Mouse (Mus musculus) left cerebral cortex, adult 8-10 months (tissue): ENCODE results near the gene Rftn1. TPM values are rescaled to one million over a fixed set of nuclear protein-coding genes. Genes with fewer than 3 reads are reported as not detected.
A peak's percentile ranks its signal among the peaks of the same experiment; 100 is the strongest.

Experiments
- DNase-seq, 2 experiments: peaks; one replicate each; pipeline ENCODE4 v3.0.0; 2022; ENCODE audit warnings: low spot score in 2 of 2
- total RNA-seq, 4 experiments: library from RNA; stranded (reverse); gene quantifications; 2 replicates each; pipeline ENCODE4 v1.2.4; 2022

Gene Rftn1
- total RNA-seq, 4 experiments from 2014 or later, result 11.5 to 15.3 (median 13.1) TPM

- no peak for DNase-seq
Observed at GRCm38 (mm10) chr17:50031548-50032491, 158.7 kb downstream of the Rftn1 start.

GRCm38 (mm10) chr17:50025651-50026050 lies 164.8 kb downstream of the Rftn1 start:
- DNase-seq, result no peak

- DNase-seq, result no peak
Observed at GRCm38 (mm10) chr17:50025173-50025626, 165.3 kb downstream of the Rftn1 start.

GRCm38 (mm10) chr17:50021400-50021799 lies 169.1 kb downstream of the Rftn1 start:
- DNase-seq, result no peak

- DNase-seq, result no peak
Observed at GRCm38 (mm10) chr17:50020211-50021001, 170.1 kb downstream of the Rftn1 start.

GRCm38 (mm10) chr17:50019819-50020210 lies 170.7 kb downstream of the Rftn1 start:
- DNase-seq, result no peak

GRCm38 (mm10) chr17:50019090-50019489 lies 171.4 kb downstream of the Rftn1 start:
- DNase-seq, result peak in 1 of 2 experiments; percentile 44

- DNase-seq, result no peak
Observed at GRCm38 (mm10) chr17:50014708-50015107, 175.8 kb downstream of the Rftn1 start.

GRCm38 (mm10) chr17:50013848-50014247 lies 176.6 kb downstream of the Rftn1 start:
- no peak for DNase-seq

- no peak for DNase-seq
Observed at GRCm38 (mm10) chr17:50010096-50010495, 180.4 kb downstream of the Rftn1 start.

GRCm38 (mm10) chr17:50006721-50007351 lies 183.6 kb downstream of the Rftn1 start:
- DNase-seq, result peak in 1 of 2 experiments; percentile 13

- DNase-seq, result no peak
Observed at GRCm38 (mm10) chr17:50006338-50006720, 184.1 kb downstream of the Rftn1 start.

- DNase-seq, result no peak
Observed at GRCm38 (mm10) chr17:50003156-50003555, 187.3 kb downstream of the Rftn1 start.

GRCm38 (mm10) chr17:50002171-50002570 lies 188.3 kb downstream of the Rftn1 start:
- DNase-seq, result no peak

GRCm38 (mm10) chr17:50001754-50002153 lies 188.7 kb downstream of the Rftn1 start:
- no peak for DNase-seq

- no peak for DNase-seq
Observed at GRCm38 (mm10) chr17:50000580-50000979, 189.9 kb downstream of the Rftn1 start.

- DNase-seq, result no peak
Observed at GRCm38 (mm10) chr17:49996626-49997152, 193.8 kb downstream of the Rftn1 start.

GRCm38 (mm10) chr17:49996097-49996496 lies 194.4 kb downstream of the Rftn1 start:
- no peak for DNase-seq

GRCm38 (mm10) chr17:49995226-49995625 lies 195.2 kb downstream of the Rftn1 start:
- no peak for DNase-seq

GRCm38 (mm10) chr17:49993631-49994030 lies 196.8 kb downstream of the Rftn1 start:
- DNase-seq, result no peak
